Mouse (Mus musculus): Measurements from ENCODE around the gene Olfr1318. TPM values are rescaled to one million over a fixed set of nuclear protein-coding genes. Genes with fewer than 3 reads are reported as not detected.

The Olfr1318 gene
- not detected in 4 replicates for total RNA-seq (2023)

GRCm38 (mm10) chr2:112153898-112154297 lies at the start of gene Olfr1318:
TSS of gene Olfr1318 (plus strand) at chr2:112154198.

DNA sequence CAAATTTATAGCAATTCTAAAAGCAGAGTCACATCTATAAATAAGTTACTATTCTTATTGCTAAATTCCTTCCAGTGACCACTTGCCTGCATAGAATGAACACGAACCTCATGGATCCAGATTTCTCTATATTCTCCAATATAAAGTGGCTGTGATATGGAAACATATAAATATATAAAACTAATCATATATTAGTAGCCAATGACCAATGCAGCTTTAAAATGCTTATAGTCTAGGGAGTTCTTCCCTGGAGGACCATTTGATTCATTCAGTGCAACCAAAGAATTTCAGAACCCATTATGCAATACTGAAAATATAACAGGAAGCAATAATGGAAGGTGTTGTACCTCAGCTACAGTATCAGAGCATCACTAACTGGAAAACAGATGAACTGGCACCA lies 38.7 kb upstream of the Olfr1318 start, which contains the start of gene Olfr1315-ps1:
Olfr1315-ps1 (minus strand) TSS at position 101 of the 400 bp plus-strand sequence.

GRCm38 (mm10) chr2:112134877-112135276 lies 19.1 kb upstream of the Olfr1318 start, which contains the start of gene Olfr1316:
TSS of gene Olfr1316 (minus strand) at chr2:112134977.

GRCm38 (mm10) chr2:112140029-112140428 lies 14.0 kb upstream of the Olfr1318 start, which contains the start of gene Olfr1317:
TSS of gene Olfr1317 (plus strand) at chr2:112140329.

Other genes with a start within 250 kb of the Olfr1318 start
- gene Olfr1306, start 237.9 kb upstream of the Olfr1318 start, total RNA-seq (2023), result not detected in 4 replicates
- gene Olfr1307, start 204.8 kb upstream of the Olfr1318 start, total RNA-seq (2023), result 0.03 to 0.06 TPM in 2 of 4 replicates, not detected in the others
- gene Olfr1308, start 189.3 kb upstream of the Olfr1318 start, total RNA-seq (2023), result not detected in 4 replicates
- gene Olfr1309, start 163.9 kb upstream of the Olfr1318 start, total RNA-seq (2023), result not detected in 4 replicates
- not detected in 4 replicates for gene Olfr1310, start 141.5 kb upstream of the Olfr1318 start, total RNA-seq (2023)
- gene Olfr1311, start 129.8 kb upstream of the Olfr1318 start, total RNA-seq (2023), result not detected in 4 replicates
- not detected in 4 replicates for gene Olfr1312, start 104.0 kb upstream of the Olfr1318 start, total RNA-seq (2023)
- not detected in 4 replicates for gene Olfr1313, start 76.4 kb upstream of the Olfr1318 start, total RNA-seq (2023)
- not detected in 4 replicates for gene Olfr1314, start 57.4 kb upstream of the Olfr1318 start, total RNA-seq (2023)
- gene Olfr1315-ps1, start 38.8 kb upstream of the Olfr1318 start, total RNA-seq (2023), result not detected in 4 replicates
- gene Olfr1316, start 19.2 kb upstream of the Olfr1318 start, total RNA-seq (2023), result not detected in 4 replicates
- not detected in 4 replicates for gene Olfr1317, start 13.9 kb upstream of the Olfr1318 start, total RNA-seq (2023)
- 8.8 to 11.3 TPM (median 9.9 TPM) in 4 replicates for gene Lpcat4, start 85.3 kb downstream of the Olfr1318 start, total RNA-seq (2023)
- gene Nutm1, start 105.1 kb downstream of the Olfr1318 start, total RNA-seq (2023), result not detected in 4 replicates
- 66.2 to 72.1 TPM (median 69.1 TPM) in 4 replicates for gene Nop10, start 107.7 kb downstream of the Olfr1318 start, total RNA-seq (2023)
- 319 to 321 TPM (median 320 TPM) in 4 replicates for gene Slc12a6, start 111.6 kb downstream of the Olfr1318 start, total RNA-seq (2023)
- gene Gm21985, start 112.1 kb downstream of the Olfr1318 start, total RNA-seq (2023), result 0.40 to 1.4 TPM (median 1.3 TPM) in 3 of 4 replicates, not detected in the other
- 21.4 to 29.9 TPM (median 26.6 TPM) in 4 replicates for gene Emc4, start 213.8 kb downstream of the Olfr1318 start, total RNA-seq (2023)
- gene Katnbl1, start 225.0 kb downstream of the Olfr1318 start, total RNA-seq (2023), result 8.8 to 11.4 TPM (median 10.3 TPM) in 4 replicates